Mouse (Mus musculus): ENCODE measurements around the gene Hoxc11.

- no peak for TF ChIP-seq POLR2A (IDR thresholded peaks at IDR 0.05; ENCODE audit: insufficient read depth, low read depth, low read length)
- TF ChIP-seq CTCF (IDR thresholded peaks at IDR 0.05; ENCODE audit: insufficient read depth, low read depth, low read length): no peak
Measured at GRCm38 (mm10) chr15:102992206-102992605, 38.0 kb downstream of the Hoxc11 start.
